Mouse (Mus musculus) forebrain, embryonic 14.5 days (tissue): ENCODE data around the gene Usp20. TPM values are rescaled to one million over a fixed set of nuclear protein-coding genes. Genes with fewer than 3 reads are reported as not detected.
"Not testable (repeated sequence)": the region's sequence is repeated elsewhere in the genome, so short reads cannot be mapped to it uniquely, and the experiment has no call there.

Experiments
- ATAC-seq: fragments of 200-750 bp; cut with Nextera tagmentation; 2 replicates; pipeline ENCODE4 v1.8.0; 2017; ENCODE audit warnings: mild to moderate bottlenecking, moderate library complexity
- DNase-seq: peaks from one replicate; pipeline ENCODE4 v3.0.0-alpha.2; 2015; ENCODE audit warnings: low spot score
- H3K27ac ChIP-seq: fragments of 300-500 bp; sonication (generic); 2 replicates; pipeline ENCODE4 v1.5.1; 2014; ENCODE audit warnings: low read depth, mild to moderate bottlenecking, control low read depth, low read length, moderate library complexity
- H3K27me3 ChIP-seq: fragments of 300-500 bp; sonication (generic); replicated peaks from 2 replicates; pipeline ENCODE4 v1.6.1; 2014; ENCODE audit warnings: low read length, control low read depth, mixed read lengths; ENCODE audit not compliant: control insufficient read depth, insufficient read depth
- H3K36me3 ChIP-seq: fragments of 300-500 bp; sonication (generic); 2 replicates; pipeline ENCODE4 v1.6.1; 2014; ENCODE audit warnings: low read length, control low read depth; ENCODE audit not compliant: control insufficient read depth, insufficient read depth
- H3K4me1 ChIP-seq: fragments of 300-500 bp; sonication (generic); 2 replicates; pipeline ENCODE4 v1.6.1; 2014; ENCODE audit warnings: antibody characterized with exemption, low read length, control low read depth; ENCODE audit not compliant: control insufficient read depth, insufficient read depth
- H3K4me2 ChIP-seq: fragments of 300-500 bp; sonication (generic); 2 replicates; pipeline ENCODE4 v1.6.1; 2014; ENCODE audit warnings: mild to moderate bottlenecking, control low read depth, low read length
- H3K4me3 ChIP-seq: fragments of 300-500 bp; sonication (generic); 2 replicates; pipeline ENCODE4 v1.5.1; 2014; ENCODE audit warnings: low read depth, low read length, control low read depth
- H3K9ac ChIP-seq: fragments of 300-500 bp; sonication (generic); 2 replicates; pipeline ENCODE4 v1.6.1; 2014; ENCODE audit warnings: mild to moderate bottlenecking, low read length, control low read depth, moderate library complexity
- H3K9me3 ChIP-seq: fragments of 300-500 bp; sonication (generic); replicated peaks from 2 replicates; pipeline ENCODE4 v1.6.1; 2016; ENCODE audit warnings: low read length, control low read depth, mixed read lengths; ENCODE audit not compliant: control insufficient read depth
- WGBS: fragments of 180-500 bp; shearing (Covaris S2); extraction: QIAGEN DNeasy Blood & Tissue Kit; methylation state at CpG from one replicate; pipeline ENCODE4 v1.1.7; 2014; 5-methylcytosine and 5-hydroxymethylcytosine counted together
- polyA plus RNA-seq: library from polyadenylated mRNA; unstranded; fragments of >200 nt; fragmentation: Nextera tagmentation; extraction: Ambion mirVana; gene quantifications from 2 replicates; pipeline ENCODE4 v1.2.1, GENCODE M21; 2014

Gene Usp20
- 18.7 and 27.1 TPM in 2 replicates for polyA plus RNA-seq

GRCm38 (mm10) chr2:30981790-30982513 lies at the start of gene Usp20, which contains the start of gene BC005624:
TSS of gene Usp20 (plus strand) at chr2:30982279.
TSS of gene BC005624 (minus strand) at chr2:30982201.
- peaks cover 7% of the 10 kb centered on the region; the same call in 1 of the 2 replicates for H3K4me1 ChIP-seq
- H3K36me3 ChIP-seq: peaks cover 30% of the 10 kb centered on the region
- WGBS: under 1% methylated on average over 66 of the region's 66 CpGs
- DNase-seq (peak; percentile 100), ATAC-seq (peak; percentile 98)
- peak within 1 kb of the TSS; percentile 54 for H3K4me3 ChIP-seq
- H3K27ac ChIP-seq: peak within 1 kb of the TSS; percentile 60; the same call in 1 of the 2 replicates
- peak within 1 kb of the TSS; percentile 77 for H3K9ac ChIP-seq
- peak within 1 kb of the TSS; percentile 74 for H3K4me2 ChIP-seq
- no peaks in the 10 kb centered on the region for H3K27me3 ChIP-seq
- no peaks in the 10 kb centered on the region for H3K9me3 ChIP-seq

- Histone ChIP-seq H3K27ac (no peak overlapping the region), H3K27me3 (no peaks in the 10 kb centered on the region), H3K4me3 (no peak overlapping the region), H3K36me3 (no peaks in the 10 kb centered on the region), H3K9me3 (no peaks in the 10 kb centered on the region), H3K9ac (no peak overlapping the region), H3K4me1 (no peaks in the 10 kb centered on the region), H3K4me2 (no peak overlapping the region)
- 65% methylated on average over 6 of the region's 6 CpGs for WGBS
- ATAC-seq: no peak
- no peak for DNase-seq
Observed at GRCm38 (mm10) chr2:30933032-30933431, 49.0 kb upstream of the Usp20 start.

- Histone ChIP-seq H3K4me2 (no peak overlapping the region), H3K27me3 (no peaks in the 10 kb centered on the region), H3K27ac (no peak overlapping the region), H3K4me3 (no peak overlapping the region), H3K36me3 (no peaks in the 10 kb centered on the region), H3K4me1 (no peaks in the 10 kb centered on the region), H3K9me3 (no peaks in the 10 kb centered on the region), H3K9ac (no peak overlapping the region)
- ATAC-seq (no peak), DNase-seq (peak; percentile 86)
- 23% methylated on average over 7 of the region's 7 CpGs for WGBS
Observed at GRCm38 (mm10) chr2:30933917-30934450, 48.1 kb upstream of the Usp20 start.

DNA sequence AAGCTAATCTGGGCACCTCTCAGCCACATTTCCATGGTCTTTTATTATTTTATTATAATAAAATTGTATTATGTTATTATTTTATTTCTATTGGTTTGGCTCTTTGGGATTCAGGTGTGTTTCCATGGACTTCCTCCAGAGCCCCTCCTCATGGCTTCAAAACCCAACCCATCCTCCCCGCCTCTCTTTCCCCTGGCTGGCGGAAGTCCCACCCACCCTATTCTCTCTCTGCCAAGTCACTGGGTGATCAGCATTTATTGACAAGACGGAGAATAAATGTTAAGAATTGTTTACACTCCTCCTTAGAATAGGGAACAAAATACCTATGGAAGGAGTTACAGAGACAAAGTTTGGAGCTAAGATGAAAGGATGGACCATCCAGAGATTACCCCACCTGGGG lies 45.3 kb upstream of the Usp20 start:
- Histone ChIP-seq H3K27me3 (no peaks in the 10 kb centered on the region), H3K4me1 (no peaks in the 10 kb centered on the region), H3K9ac (no peak overlapping the region), H3K4me2 (no peak overlapping the region), H3K9me3 (no peaks in the 10 kb centered on the region), H3K27ac (no peak overlapping the region), H3K36me3 (no peaks in the 10 kb centered on the region), H3K4me3 (no peak overlapping the region)
- ATAC-seq (no peak), DNase-seq (no peak)
- WGBS: 63% methylated on average over 3 of the region's 3 CpGs

DNA sequence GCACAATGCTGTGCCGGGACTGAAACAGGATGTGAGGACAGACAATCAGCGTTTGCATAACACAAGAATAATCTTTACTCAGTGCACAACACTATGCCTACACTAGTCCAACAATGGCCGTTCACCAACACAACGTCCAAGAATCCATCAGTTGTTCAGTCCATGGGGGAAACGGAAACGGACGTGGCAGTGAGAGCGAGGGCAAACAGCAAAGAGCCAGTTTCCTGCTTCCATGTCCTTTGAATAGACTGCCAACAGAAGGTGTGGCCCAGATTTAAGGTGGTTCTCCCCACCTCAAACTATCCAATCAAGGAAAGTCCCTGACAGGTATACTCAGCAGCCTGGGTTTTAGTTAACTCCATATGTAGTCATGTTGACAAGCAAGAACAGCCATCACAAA lies 44.3 kb upstream of the Usp20 start:
- DNase-seq (no peak), ATAC-seq (no peak)
- Histone ChIP-seq H3K27me3 (no peaks in the 10 kb centered on the region), H3K27ac (no peak overlapping the region), H3K4me3 (no peak overlapping the region), H3K9ac (no peak overlapping the region), H3K9me3 (no peaks in the 10 kb centered on the region), H3K36me3 (no peaks in the 10 kb centered on the region), H3K4me2 (no peak overlapping the region), H3K4me1 (no peaks in the 10 kb centered on the region)
- WGBS: 90% methylated on average over 8 of the region's 8 CpGs

DNA sequence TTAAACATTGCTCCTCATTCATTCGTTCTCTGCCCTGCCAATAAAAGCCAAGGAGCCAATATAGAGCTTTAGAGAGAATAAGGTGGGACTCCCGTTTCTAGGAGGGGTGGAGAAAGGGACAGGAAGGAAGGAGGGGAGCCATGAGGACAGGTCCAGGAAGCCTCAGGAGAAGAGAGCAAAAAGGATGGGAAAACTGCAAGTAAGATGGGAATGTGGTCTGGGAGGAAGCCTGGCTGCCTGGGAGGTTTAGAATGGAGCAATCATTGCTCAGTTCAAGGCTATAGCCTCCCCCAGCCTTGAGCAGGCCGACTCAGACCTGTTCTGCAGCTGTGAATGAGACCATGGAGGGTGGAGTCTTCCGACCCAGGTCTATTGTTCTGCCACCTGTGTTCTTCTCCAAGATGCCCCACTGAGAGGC lies 43.5 kb upstream of the Usp20 start:
- Histone ChIP-seq H3K36me3 (no peaks in the 10 kb centered on the region), H3K27ac (no peak overlapping the region), H3K4me2 (no peak overlapping the region), H3K9me3 (no peaks in the 10 kb centered on the region), H3K4me1 (no peaks in the 10 kb centered on the region), H3K27me3 (no peaks in the 10 kb centered on the region), H3K4me3 (no peak overlapping the region), H3K9ac (no peak overlapping the region)
- 58% methylated on average over 4 of the region's 4 CpGs for WGBS
- ATAC-seq: no peak
- no peak for DNase-seq

DNA sequence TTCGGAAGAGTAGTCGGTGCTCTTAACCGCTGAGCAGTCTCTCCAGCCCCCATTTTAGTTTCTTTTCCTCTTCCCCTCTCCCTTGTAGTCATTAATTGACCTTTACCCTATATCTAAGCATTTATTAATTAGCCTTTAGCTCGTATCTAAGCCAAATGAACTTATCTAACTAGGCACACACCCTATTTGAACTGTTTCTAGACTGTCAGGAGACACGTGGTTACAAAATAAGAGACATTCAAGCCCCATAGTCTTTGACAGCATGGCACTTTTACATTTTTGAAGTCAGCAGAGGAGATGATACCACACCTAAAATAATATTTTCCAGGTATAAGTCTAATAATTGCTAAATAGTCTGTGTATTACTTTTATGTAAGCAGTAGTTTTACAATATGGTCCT lies 40.5 kb upstream of the Usp20 start:
- no peak overlapping the region for H3K27ac ChIP-seq
- no peaks in the 10 kb centered on the region for H3K36me3 ChIP-seq
- 92% methylated on average over 5 of the region's 5 CpGs for WGBS
- H3K4me1 ChIP-seq: no peaks in the 10 kb centered on the region
- no peak overlapping the region for H3K9ac ChIP-seq
- H3K4me2 ChIP-seq: no peak overlapping the region
- DNase-seq (no peak), ATAC-seq (no peak)
- H3K27me3 ChIP-seq: no peaks in the 10 kb centered on the region
- H3K9me3 ChIP-seq: no peaks in the 10 kb centered on the region
- H3K4me3 ChIP-seq: no peak overlapping the region

DNA sequence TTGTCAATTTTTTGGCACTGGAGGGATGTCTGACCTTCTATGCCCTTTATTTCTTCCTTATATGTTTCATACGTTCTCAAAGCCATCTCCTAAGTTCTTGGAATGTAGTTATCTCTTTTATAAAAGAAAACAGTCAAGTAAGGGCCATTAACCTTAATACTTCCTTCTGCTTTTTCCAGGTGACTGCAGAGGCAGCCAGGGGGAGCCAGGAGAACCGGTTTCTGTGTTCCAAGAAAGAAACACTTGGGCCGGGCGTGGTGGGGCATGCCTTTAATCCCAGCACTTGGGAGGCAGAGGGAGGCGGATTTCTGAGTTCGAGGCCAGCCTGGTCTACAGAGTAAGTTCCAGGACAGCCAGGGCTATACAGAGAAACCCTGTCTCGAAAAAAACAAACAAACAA lies 40.0 kb upstream of the Usp20 start:
- not testable (repeated sequence) for DNase-seq, H3K4me1 ChIP-seq, H3K27me3 ChIP-seq, H3K9ac ChIP-seq, H3K36me3 ChIP-seq, H3K9me3 ChIP-seq, H3K4me2 ChIP-seq, H3K27ac ChIP-seq, H3K4me3 ChIP-seq, ATAC-seq
- WGBS: 54% methylated on average over 7 of the region's 7 CpGs

- no peak overlapping the region for H3K4me3 ChIP-seq
Observed at GRCm38 (mm10) chr2:30942603-30943011, 39.5 kb upstream of the Usp20 start.

More at GRCm38 (mm10) chr2:30942603-30943011, 39.5 kb upstream of the Usp20 start:
- DNase-seq (peak; percentile 88), ATAC-seq (peak; percentile 71; the same call in 1 of the 2 replicates)
- Histone ChIP-seq H3K27me3 (no peaks in the 10 kb centered on the region), H3K27ac (no peak overlapping the region), H3K36me3 (no peaks in the 10 kb centered on the region), H3K4me2 (peak overlapping the region; percentile 26; the same call in 1 of the 2 replicates), H3K4me1 (no peaks in the 10 kb centered on the region), H3K9ac (no peak overlapping the region), H3K9me3 (no peaks in the 10 kb centered on the region)
- 28% methylated on average over 16 of the region's 16 CpGs for WGBS
